Mouse (Mus musculus) heart, postnatal 0 days (tissue): ENCODE data around the gene Fbln7.

Source experiments
- CTCF ChIP-seq: IDR thresholded peaks from 2 replicates; pipeline ENCODE4 v1.5.1; 2016; ENCODE audit warnings: antibody characterized with exemption, control low read depth, low read depth
- EP300 ChIP-seq: IDR thresholded peaks from 2 replicates; pipeline ENCODE4 v1.6.1; 2016; ENCODE audit warnings: antibody characterized with exemption, low read depth

DNA sequence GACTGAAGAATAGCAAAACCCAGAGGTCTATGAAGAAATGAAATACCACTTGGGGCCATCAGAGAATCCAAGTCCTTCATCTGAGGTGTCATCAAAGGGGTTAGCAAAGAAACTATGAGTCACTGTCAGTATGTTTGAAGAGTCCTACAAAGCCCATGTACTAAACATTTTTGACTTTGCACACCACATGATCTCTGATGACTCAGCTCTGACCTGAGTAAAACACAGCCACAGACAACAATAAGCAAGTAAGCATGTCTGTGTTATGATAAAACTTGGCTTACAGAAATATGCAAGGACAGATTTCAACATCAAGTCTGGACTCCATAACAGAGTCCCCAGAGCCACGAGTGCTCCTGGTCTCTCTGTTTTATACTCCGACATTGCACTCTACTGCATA lies 29.7 kb upstream of the Fbln7 start:
- no peak for TF ChIP-seq CTCF
- no peak for TF ChIP-seq EP300
